Mouse (Mus musculus) kidney, embryonic 16.5 days (tissue): ENCODE measurements around the gene Smad5. TPM values are rescaled to one million over a fixed set of nuclear protein-coding genes. Genes with fewer than 3 reads are reported as not detected.

Experiments
- ATAC-seq: fragments of 200-750 bp; cut with Nextera tagmentation; 2 replicates; pipeline ENCODE4 v1.8.0; 2017; ENCODE audit warnings: moderate TSS enrichment; ENCODE audit not compliant: low FRiP score, low TSS enrichment
- H3K27ac ChIP-seq: fragments of 300-500 bp; sonication (generic); 2 replicates; pipeline ENCODE4 v1.5.1; 2014; ENCODE audit warnings: low read length
- H3K27me3 ChIP-seq: fragments of 300-500 bp; sonication (generic); 2 replicates; pipeline ENCODE4 v1.6.1; 2014; ENCODE audit warnings: low read length, control low read depth, mixed read lengths; ENCODE audit not compliant: insufficient read depth
- H3K36me3 ChIP-seq: fragments of 300-500 bp; sonication (generic); 2 replicates; pipeline ENCODE4 v1.6.1; 2014; ENCODE audit warnings: low read length, control low read depth, mixed read lengths; ENCODE audit not compliant: insufficient read depth
- H3K4me1 ChIP-seq: fragments of 300-500 bp; sonication (generic); 2 replicates; pipeline ENCODE4 v1.6.1; 2014; ENCODE audit warnings: low read length, control low read depth, mixed read lengths; ENCODE audit not compliant: insufficient read depth
- H3K4me2 ChIP-seq: fragments of 300-500 bp; sonication (generic); replicated peaks from 2 replicates; pipeline ENCODE4 v1.6.1; 2014; ENCODE audit warnings: low read depth, low read length
- H3K4me3 ChIP-seq: fragments of 300-500 bp; sonication (generic); 2 replicates; pipeline ENCODE4 v1.5.1; 2014; ENCODE audit warnings: mild to moderate bottlenecking, low read length
- H3K9ac ChIP-seq: fragments of 300-500 bp; sonication (generic); replicated peaks from 2 replicates; pipeline ENCODE4 v1.6.1; 2014; ENCODE audit warnings: low read length
- H3K9me3 ChIP-seq: fragments of 300-500 bp; sonication (generic); 2 replicates; pipeline ENCODE4 v1.6.1; 2016; ENCODE audit warnings: low read length, control low read depth
- WGBS: fragments of 180-500 bp; shearing (Covaris S2); extraction: QIAGEN DNeasy Blood & Tissue Kit; methylation state at CpG from one replicate; pipeline ENCODE4 v1.1.7; 2014; 5-methylcytosine and 5-hydroxymethylcytosine counted together
- polyA plus RNA-seq: library from polyadenylated mRNA; unstranded; fragments of >200 nt; fragmentation: Nextera tagmentation; extraction: Ambion mirVana; gene quantifications from 2 replicates; pipeline ENCODE4 v1.2.1, GENCODE M21; 2015

Smad5 gene
- polyA plus RNA-seq, 1 experiment from 2014 or later, result 35.6 TPM

- ATAC-seq, result no peak
- H3K27me3 ChIP-seq, result no peaks in the 10 kb centered on the region
- H3K4me3 ChIP-seq, result no peak overlapping the region
- H3K36me3 ChIP-seq, result peaks cover 63% of the 10 kb centered on the region
- no peaks in the 10 kb centered on the region for H3K9me3 ChIP-seq
- H3K27ac ChIP-seq, result no peak overlapping the region
- no peak overlapping the region for H3K4me2 ChIP-seq
- 81% methylated on average over 4 of the region's 4 CpGs for WGBS
- no peak overlapping the region for H3K9ac ChIP-seq
- H3K4me1 ChIP-seq, result peaks cover 9% of the 10 kb centered on the region; the same call in 1 of the 2 replicates
Observed at GRCm38 (mm10) chr13:56726551-56726950, 23.7 kb downstream of the Smad5 start.

GRCm38 (mm10) chr13:56729046-56729445 is 26.2 kb downstream of the Smad5 start:
- WGBS, result 95% methylated on average over 7 of the region's 7 CpGs

GRCm38 (mm10) chr13:56734617-56735016 is 31.8 kb downstream of the Smad5 start:
- Histone ChIP-seq H3K27ac (no peak overlapping the region), H3K36me3 (peaks cover 59% of the 10 kb centered on the region), H3K4me1 (no peaks in the 10 kb centered on the region), H3K27me3 (no peaks in the 10 kb centered on the region), H3K4me2 (no peak overlapping the region), H3K9ac (no peak overlapping the region), H3K9me3 (no peaks in the 10 kb centered on the region), H3K4me3 (no peak overlapping the region)
- ATAC-seq, result no peak
- WGBS, result 81% methylated on average over 4 of the region's 4 CpGs

More at GRCm38 (mm10) chr13:56729046-56729445, 26.2 kb downstream of the Smad5 start:
- no peak for ATAC-seq
- Histone ChIP-seq H3K4me3 (no peak overlapping the region), H3K4me2 (no peak overlapping the region), H3K27me3 (no peaks in the 10 kb centered on the region), H3K9me3 (no peaks in the 10 kb centered on the region), H3K9ac (no peak overlapping the region), H3K36me3 (peaks cover 70% of the 10 kb centered on the region), H3K27ac (no peak overlapping the region), H3K4me1 (0 out of 2 replicates have a peak, but pooled peaks cover 3% of the 10 kb centered on the region)

GRCm38 (mm10) chr13:56735212-56735875 is 32.5 kb downstream of the Smad5 start:
- H3K36me3 ChIP-seq, result peaks cover 59% of the 10 kb centered on the region
- WGBS, result 49% methylated on average over 6 of the region's 6 CpGs
- no peak for ATAC-seq

GRCm38 (mm10) chr13:56739556-56739955 is 36.7 kb downstream of the Smad5 start:
- ATAC-seq, result no peak
- WGBS, result 85% methylated on average over 5 of the region's 5 CpGs
- Histone ChIP-seq H3K9me3 (no peaks in the 10 kb centered on the region), H3K9ac (no peak overlapping the region), H3K4me1 (no peaks in the 10 kb centered on the region), H3K4me2 (no peak overlapping the region), H3K4me3 (no peak overlapping the region), H3K36me3 (peaks cover 40% of the 10 kb centered on the region), H3K27me3 (no peaks in the 10 kb centered on the region), H3K27ac (no peak overlapping the region)

More at GRCm38 (mm10) chr13:56735212-56735875, 32.5 kb downstream of the Smad5 start:
- Histone ChIP-seq H3K4me1 (no peaks in the 10 kb centered on the region), H3K4me3 (no peak overlapping the region), H3K9ac (no peak overlapping the region), H3K27me3 (no peaks in the 10 kb centered on the region), H3K9me3 (no peaks in the 10 kb centered on the region), H3K27ac (no peak overlapping the region), H3K4me2 (no peak overlapping the region)

GRCm38 (mm10) chr13:56740496-56740895 is 37.7 kb downstream of the Smad5 start:
- Histone ChIP-seq H3K27me3 (no peaks in the 10 kb centered on the region), H3K9ac (no peak overlapping the region), H3K4me2 (no peak overlapping the region), H3K4me3 (no peak overlapping the region), H3K4me1 (no peaks in the 10 kb centered on the region), H3K36me3 (peaks cover 38% of the 10 kb centered on the region), H3K27ac (no peak overlapping the region), H3K9me3 (no peaks in the 10 kb centered on the region)
- 89% methylated on average over 6 of the region's 6 CpGs for WGBS
- no peak for ATAC-seq

GRCm38 (mm10) chr13:56741691-56742090 is 38.9 kb downstream of the Smad5 start:
- Histone ChIP-seq H3K36me3 (peaks cover 33% of the 10 kb centered on the region), H3K4me1 (no peaks in the 10 kb centered on the region), H3K9ac (no peak overlapping the region), H3K4me3 (no peak overlapping the region), H3K27ac (no peak overlapping the region), H3K9me3 (no peaks in the 10 kb centered on the region), H3K27me3 (no peaks in the 10 kb centered on the region), H3K4me2 (no peak overlapping the region)
- 88% methylated on average over 7 of the region's 7 CpGs for WGBS
- ATAC-seq, result no peak

GRCm38 (mm10) chr13:56742325-56742901 is 39.6 kb downstream of the Smad5 start:
- ATAC-seq, result no peak
- Histone ChIP-seq H3K27me3 (no peaks in the 10 kb centered on the region), H3K4me2 (no peak overlapping the region), H3K9me3 (no peaks in the 10 kb centered on the region), H3K4me1 (0 out of 2 replicates have a peak, but pooled peaks cover 3% of the 10 kb centered on the region), H3K27ac (no peak overlapping the region), H3K4me3 (no peak overlapping the region), H3K9ac (no peak overlapping the region), H3K36me3 (peaks cover 31% of the 10 kb centered on the region)
- WGBS, result 86% methylated on average over 6 of the region's 6 CpGs

GRCm38 (mm10) chr13:56746739-56747532 is 44.1 kb downstream of the Smad5 start:
- no peak for ATAC-seq
- Histone ChIP-seq H3K4me2 (no peak overlapping the region), H3K9me3 (no peaks in the 10 kb centered on the region), H3K27ac (no peak overlapping the region), H3K36me3 (0 out of 2 replicates have a peak, but pooled peaks cover 6% of the 10 kb centered on the region), H3K4me3 (no peak overlapping the region), H3K4me1 (peaks cover 9% of the 10 kb centered on the region; the same call in 1 of the 2 replicates), H3K27me3 (peaks cover 17% of the 10 kb centered on the region), H3K9ac (no peak overlapping the region)
- WGBS, result 71% methylated on average over 10 of the region's 10 CpGs
